Mouse (Mus musculus): ENCODE data around the gene Ddah1. TPM values are rescaled to one million over a fixed set of nuclear protein-coding genes. Genes with fewer than 3 reads are reported as not detected.
A peak's percentile ranks its signal among the peaks of the same experiment; 100 is the strongest.

Gene Ddah1
- polyA plus RNA-seq, 1 experiment from 2014 or later, result 53.5 TPM

- Histone ChIP-seq H3K4me1 (peaks cover 11% of the 10 kb centered on the region), H3K4me3 (peak overlapping the region; percentile 82; the same call in 1 of the 2 replicates), H3K27ac (no peak overlapping the region), H3K9ac (peak overlapping the region; percentile 80; the same call in 1 of the 2 replicates), H3K27me3 (replicated peaks) (no peaks in the 10 kb centered on the region), H3K9me3 (no peaks in the 10 kb centered on the region), H3K36me3 (peaks cover 7% of the 10 kb centered on the region), H3K4me2 (replicated peaks) (peak overlapping the region; percentile 69)
- 73% methylated on average over 5 of the region's 5 CpGs for WGBS
- no peak for ATAC-seq (ENCODE audit: low FRiP score, low read depth)
Measured at GRCm38 (mm10) chr3:145925506-145925905, 167.0 kb downstream of the Ddah1 start.

- Histone ChIP-seq H3K9me3 (no peaks in the 10 kb centered on the region), H3K36me3 (peaks cover 38% of the 10 kb centered on the region), H3K4me2 (replicated peaks) (no peak overlapping the region), H3K27me3 (replicated peaks) (no peaks in the 10 kb centered on the region), H3K4me1 (peaks cover 11% of the 10 kb centered on the region), H3K4me3 (no peak overlapping the region), H3K27ac (no peak overlapping the region), H3K9ac (no peak overlapping the region)
- whole genome bisulfite sequencing, result 75% methylated on average over 7 of the region's 7 CpGs
- ATAC-seq (ENCODE audit: low FRiP score, low read depth), result no peak
Measured at GRCm38 (mm10) chr3:145929525-145930400, 171.3 kb downstream of the Ddah1 start.

DNA sequence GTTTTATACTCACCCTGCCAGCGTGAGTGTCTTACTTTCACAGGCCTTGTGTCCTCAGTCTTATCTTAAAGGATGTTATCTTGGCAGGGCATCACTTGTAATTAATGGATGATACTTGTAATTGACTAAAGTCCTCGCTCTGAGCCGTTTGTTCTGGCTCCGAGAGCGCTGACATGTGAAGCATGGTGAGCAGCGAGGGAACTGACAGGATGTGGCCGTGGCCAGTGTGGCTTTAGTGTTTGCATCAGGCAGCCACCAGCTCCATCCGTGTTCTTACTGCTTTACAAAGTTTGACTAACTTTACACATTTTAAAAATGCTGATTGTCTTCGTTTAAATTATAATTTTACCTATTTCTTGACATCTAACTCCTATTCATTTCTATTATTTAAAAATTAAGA is 175.4 kb downstream of the Ddah1 start:
- no peak for ATAC-seq (ENCODE audit: low FRiP score, low read depth)
- 93% methylated on average over 9 of the region's 9 CpGs for WGBS
- H3K4me2 ChIP-seq (replicated peaks), result no peak overlapping the region

GRCm38 (mm10) chr3:145937505-145938404 is 179.3 kb downstream of the Ddah1 start, which contains the start of gene 2410004B18Rik:
TSS of gene 2410004B18Rik (plus strand) at chr3:145938014.
- H3K9me3 ChIP-seq, result no peaks in the 10 kb centered on the region
- peak within 1 kb of the TSS; percentile 82 for H3K4me2 ChIP-seq (replicated peaks)
- peaks cover 20% of the 10 kb centered on the region for H3K36me3 ChIP-seq
- peak; percentile 93 for ATAC-seq (ENCODE audit: low FRiP score, low read depth)
- H3K27me3 ChIP-seq (replicated peaks), result no peaks in the 10 kb centered on the region
- no peak within 1 kb of the TSS for H3K27ac ChIP-seq
- H3K4me3 ChIP-seq, result peak within 1 kb of the TSS; percentile 95
- WGBS, result 1% methylated on average over 51 of the region's 70 CpGs
- H3K9ac ChIP-seq, result peak within 1 kb of the TSS; percentile 93
- peaks cover 18% of the 10 kb centered on the region for H3K4me1 ChIP-seq

More for the DNA sequence above, 175.4 kb downstream of the Ddah1 start:
- H3K27ac ChIP-seq, result no peak overlapping the region
- H3K9me3 ChIP-seq, result no peaks in the 10 kb centered on the region
- H3K27me3 ChIP-seq (replicated peaks), result no peaks in the 10 kb centered on the region
- H3K4me1 ChIP-seq, result peaks cover 11% of the 10 kb centered on the region
- H3K36me3 ChIP-seq, result peaks cover 34% of the 10 kb centered on the region
- H3K9ac ChIP-seq, result no peak overlapping the region
- H3K4me3 ChIP-seq, result no peak overlapping the region

DNA sequence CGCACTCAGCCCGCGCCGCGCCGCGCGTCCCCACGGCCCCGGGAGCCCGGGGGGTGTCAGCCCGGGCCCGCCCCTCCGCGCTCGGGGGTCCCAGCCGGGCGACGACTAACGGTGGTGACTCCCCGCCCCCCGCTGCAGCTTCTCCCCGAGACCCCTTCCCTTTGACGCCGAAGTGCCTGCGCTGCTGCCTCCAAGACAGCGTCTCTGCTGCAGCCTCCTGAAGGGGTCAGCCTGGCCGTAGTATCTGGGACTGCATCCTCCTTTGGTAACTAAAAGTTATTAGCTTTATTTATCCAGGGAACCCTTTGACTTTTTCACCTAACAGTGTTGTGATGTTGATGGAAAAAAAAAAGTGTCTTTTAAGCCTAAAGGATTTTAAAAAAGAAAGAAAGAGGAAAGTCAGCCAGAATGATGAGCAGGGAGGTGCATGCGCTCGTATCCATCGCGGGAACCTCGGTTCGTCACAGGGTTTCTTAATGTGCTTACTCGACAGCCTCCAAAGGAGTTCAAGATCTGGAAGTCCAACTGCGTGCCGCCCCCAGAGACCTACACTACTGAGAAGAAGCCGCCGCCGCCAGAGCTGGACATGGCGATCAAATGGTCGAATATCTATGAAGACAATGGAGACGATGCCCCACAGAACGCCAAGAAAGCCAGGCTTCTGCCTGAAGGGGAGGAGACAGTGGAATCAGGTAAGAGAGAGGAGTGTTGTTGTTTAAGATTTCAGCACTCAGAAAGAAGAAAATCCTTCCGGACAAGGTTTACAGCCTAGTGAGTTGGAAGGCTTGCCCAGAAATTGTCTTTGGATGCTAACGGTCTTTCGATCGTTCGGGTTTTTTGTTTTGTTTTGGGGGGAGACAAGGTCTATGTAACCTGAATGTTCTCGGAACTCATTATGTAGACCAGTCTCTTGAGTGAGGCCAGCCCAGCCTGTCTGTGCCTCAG is 180.2 kb downstream of the Ddah1 start:
- no peak overlapping the region for H3K27ac ChIP-seq

DNA sequence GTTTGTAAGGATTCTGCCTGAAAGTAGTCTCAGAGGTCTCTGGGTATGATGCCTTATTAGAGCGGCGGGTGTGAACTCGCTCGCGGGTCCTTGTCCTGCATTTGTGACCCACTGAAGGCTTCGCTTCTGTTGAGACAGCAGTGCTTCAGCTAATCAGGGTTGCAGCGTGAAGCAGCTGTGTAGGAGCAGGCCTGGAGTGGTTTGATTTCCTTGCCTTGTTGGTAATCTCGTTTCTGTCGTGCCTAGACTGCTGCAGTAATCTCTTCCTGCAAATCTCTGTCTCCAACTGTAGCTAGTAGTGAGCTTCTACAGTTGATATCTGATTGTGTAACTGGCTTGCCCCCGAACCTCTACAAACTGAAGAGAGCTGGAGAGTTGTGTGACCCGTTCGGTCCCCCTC is 180.9 kb downstream of the Ddah1 start:
- H3K9ac ChIP-seq, result peak overlapping the region; percentile 93
- peaks cover 18% of the 10 kb centered on the region for H3K4me1 ChIP-seq
- H3K27ac ChIP-seq, result no peak overlapping the region
- H3K9me3 ChIP-seq, result no peaks in the 10 kb centered on the region
- peaks cover 21% of the 10 kb centered on the region for H3K36me3 ChIP-seq
- WGBS, result 90% methylated on average over 12 of the region's 12 CpGs
- H3K4me2 ChIP-seq (replicated peaks), result peak overlapping the region; percentile 82
- ATAC-seq (ENCODE audit: low FRiP score, low read depth), result no peak
- H3K4me3 ChIP-seq, result 0 out of 2 replicates have a peak overlapping the region, but pooled peaks have one; percentile 95
- no peaks in the 10 kb centered on the region for H3K27me3 ChIP-seq (replicated peaks)

More for the DNA sequence above, 180.2 kb downstream of the Ddah1 start:
- Histone ChIP-seq H3K9ac (peak overlapping the region; percentile 93), H3K36me3 (peaks cover 17% of the 10 kb centered on the region; the same call in 1 of the 2 replicates), H3K27me3 (replicated peaks) (no peaks in the 10 kb centered on the region), H3K9me3 (no peaks in the 10 kb centered on the region), H3K4me1 (peaks cover 18% of the 10 kb centered on the region), H3K4me2 (replicated peaks) (peak overlapping the region; percentile 82), H3K4me3 (peak overlapping the region; percentile 95)
- ATAC-seq (ENCODE audit: low FRiP score, low read depth), result peak; percentile 48
- 22% methylated on average over 44 of the region's 50 CpGs for WGBS

- 78% methylated on average over 4 of the region's 4 CpGs for WGBS
Measured at GRCm38 (mm10) chr3:145939971-145940370, 181.5 kb downstream of the Ddah1 start.

GRCm38 (mm10) chr3:145941971-145942370 is 183.5 kb downstream of the Ddah1 start:
- ATAC-seq (ENCODE audit: low FRiP score, low read depth), result no peak
- Histone ChIP-seq H3K4me2 (replicated peaks) (no peak overlapping the region), H3K9me3 (no peaks in the 10 kb centered on the region), H3K27me3 (replicated peaks) (no peaks in the 10 kb centered on the region), H3K9ac (no peak overlapping the region), H3K4me1 (peaks cover 18% of the 10 kb centered on the region), H3K27ac (no peak overlapping the region), H3K36me3 (peaks cover 26% of the 10 kb centered on the region), H3K4me3 (no peak overlapping the region)
- 20% methylated on average over 3 of the region's 3 CpGs for WGBS

More at GRCm38 (mm10) chr3:145939971-145940370, 181.5 kb downstream of the Ddah1 start:
- Histone ChIP-seq H3K4me1 (peaks cover 18% of the 10 kb centered on the region), H3K27ac (no peak overlapping the region), H3K9me3 (no peaks in the 10 kb centered on the region), H3K9ac (no peak overlapping the region), H3K4me2 (replicated peaks) (peak overlapping the region; percentile 82; the same call in 1 of the 2 replicates), H3K36me3 (peaks cover 23% of the 10 kb centered on the region), H3K4me3 (no peak overlapping the region), H3K27me3 (replicated peaks) (no peaks in the 10 kb centered on the region)
- ATAC-seq (ENCODE audit: low FRiP score, low read depth), result no peak

Other genes with a start within 250 kb of the Ddah1 start
- 38.4 and 40.4 TPM in 2 replicates for gene Znhit6, start 182.5 kb upstream of the Ddah1 start, polyA plus RNA-seq (2016; fragmentation: Nextera tagmentation; extraction: Ambion mirVana)
- gene Ccn1, start 108.7 kb upstream of the Ddah1 start, polyA plus RNA-seq (2016; fragmentation: Nextera tagmentation; extraction: Ambion mirVana), result 20.2 and 25.4 TPM in 2 replicates
- 48.8 and 52.1 TPM in 2 replicates for gene Bcl10, start 164.1 kb downstream of the Ddah1 start, polyA plus RNA-seq (2016; fragmentation: Nextera tagmentation; extraction: Ambion mirVana)
- gene 2410004B18Rik, start 179.3 kb downstream of the Ddah1 start, polyA plus RNA-seq (2016; fragmentation: Nextera tagmentation; extraction: Ambion mirVana), result 64.7 and 68.2 TPM in 2 replicates
- 0.76 and 0.84 TPM in 2 replicates for gene Syde2, start 229.2 kb downstream of the Ddah1 start, polyA plus RNA-seq (2016; fragmentation: Nextera tagmentation; extraction: Ambion mirVana)

All from neural tube, embryonic 12.5 days (tissue).